Mouse (Mus musculus) spleen, postnatal 14 days (tissue): Measurements from ENCODE around the gene Bicd2.
A peak's percentile ranks its signal among the peaks of the same experiment; 100 is the strongest.
"Not testable (repeated sequence)": the region's sequence is repeated elsewhere in the genome, so short reads cannot be mapped to it uniquely, and the experiment has no call there.

Source experiments
- DNase-seq, 2 experiments: peaks; one replicate each; pipeline ENCODE4 v3.0.0; 2021 to 2022; ENCODE audit warnings: low spot score in 2 of 2

Gene Bicd2

GRCm38 (mm10) chr13:49360906-49361406, 19.6 kb downstream of the Bicd2 start:
- no peak for DNase-seq

DNA sequence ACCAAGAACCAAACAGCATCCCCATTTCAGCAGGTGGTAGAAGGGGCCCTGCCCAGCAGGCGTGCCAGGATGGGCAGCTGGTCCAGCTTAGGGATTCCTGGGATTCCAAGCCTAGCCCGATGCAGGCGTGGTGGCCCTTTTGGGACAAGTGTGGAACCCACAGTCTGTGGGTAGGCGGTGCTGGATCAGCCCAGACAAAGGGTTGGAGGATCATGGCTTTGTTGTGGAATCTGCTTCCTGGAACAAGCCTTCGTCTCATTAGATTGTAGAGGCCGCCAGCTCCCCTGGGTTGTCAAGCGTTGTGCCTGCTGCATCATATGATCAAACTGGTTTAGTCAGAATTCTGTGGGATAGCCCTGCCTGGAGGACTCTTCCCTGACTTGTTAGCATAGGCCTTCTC, 21.0 kb downstream of the Bicd2 start:
- no peak for DNase-seq

GRCm38 (mm10) chr13:49362804-49363203, 21.4 kb downstream of the Bicd2 start:
- DNase-seq: no peak

GRCm38 (mm10) chr13:49364716-49365115, 23.3 kb downstream of the Bicd2 start:
- no peak for DNase-seq

GRCm38 (mm10) chr13:49367657-49368440, 26.5 kb downstream of the Bicd2 start:
- no peak for DNase-seq

- no peak for DNase-seq
Observed at GRCm38 (mm10) chr13:49369404-49369803, 28.0 kb downstream of the Bicd2 start.

DNA sequence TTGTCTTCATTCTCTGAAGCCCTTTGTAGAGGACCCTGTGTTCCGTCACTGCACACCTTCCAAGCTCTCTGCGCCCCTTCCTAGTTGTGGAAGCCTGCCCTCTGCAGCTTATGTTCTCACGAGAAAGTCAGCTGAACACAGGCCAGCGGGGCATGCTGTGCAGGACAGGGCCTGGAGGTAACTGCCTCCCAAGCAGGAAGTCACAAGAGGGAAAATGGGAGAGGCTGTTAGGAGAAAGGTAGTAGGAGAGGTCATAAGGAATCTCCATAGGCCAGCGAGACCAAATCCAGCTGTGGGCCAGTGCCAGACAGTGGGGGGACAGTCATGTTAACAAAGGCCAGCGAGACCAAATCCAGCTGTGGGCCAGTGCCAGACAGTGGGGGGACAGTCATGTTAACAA, 28.8 kb downstream of the Bicd2 start:
- DNase-seq: not testable (repeated sequence)

- DNase-seq: not testable (repeated sequence)
Observed at GRCm38 (mm10) chr13:49370916-49371315, 29.5 kb downstream of the Bicd2 start.

GRCm38 (mm10) chr13:49371428-49371899, 30.1 kb downstream of the Bicd2 start:
- no peak for DNase-seq

- no peak for DNase-seq
Observed at GRCm38 (mm10) chr13:49372370-49373060, 31.1 kb downstream of the Bicd2 start.

DNA sequence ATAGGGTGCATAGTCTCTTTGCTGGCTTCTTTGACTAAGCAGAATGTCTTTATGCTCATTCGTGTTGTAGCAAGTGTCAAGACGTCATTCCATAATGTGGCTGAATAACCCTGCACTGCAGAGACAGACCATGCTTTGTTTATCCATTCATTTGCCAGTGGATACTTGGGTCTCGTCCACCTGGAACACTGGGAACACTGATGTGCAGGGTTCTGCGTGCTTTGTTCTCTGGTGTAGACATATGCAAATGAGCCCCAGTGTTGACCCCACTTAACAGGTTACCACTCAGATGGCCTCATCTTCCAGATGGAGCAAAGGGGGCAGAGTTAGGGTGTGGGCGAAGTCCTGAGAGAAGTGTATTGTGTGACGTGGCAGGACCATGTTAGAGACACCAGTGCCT, 32.9 kb downstream of the Bicd2 start:
- DNase-seq: no peak

DNA sequence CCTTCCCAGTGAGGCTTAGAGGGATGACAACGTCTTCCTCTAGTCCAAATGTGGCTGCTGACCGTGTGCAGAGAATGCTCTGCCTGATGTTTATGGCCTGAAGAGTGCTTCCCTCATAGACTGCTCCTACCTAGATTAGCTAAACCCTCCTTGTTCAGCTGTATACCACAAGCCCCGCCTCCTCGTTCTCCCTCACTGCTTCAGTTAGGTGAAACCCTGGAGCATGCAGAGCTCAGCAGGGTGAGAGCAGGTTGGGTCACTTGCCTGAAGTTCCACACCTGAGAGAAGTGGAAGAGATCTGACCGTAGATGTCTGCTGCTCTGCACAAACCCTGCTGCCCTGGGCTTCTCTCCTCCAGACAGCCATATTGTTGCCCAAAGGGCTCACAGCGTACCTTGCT, 33.3 kb downstream of the Bicd2 start:
- no peak for DNase-seq

- no peak for DNase-seq
Observed at GRCm38 (mm10) chr13:49377608-49378007, 36.2 kb downstream of the Bicd2 start.

DNA sequence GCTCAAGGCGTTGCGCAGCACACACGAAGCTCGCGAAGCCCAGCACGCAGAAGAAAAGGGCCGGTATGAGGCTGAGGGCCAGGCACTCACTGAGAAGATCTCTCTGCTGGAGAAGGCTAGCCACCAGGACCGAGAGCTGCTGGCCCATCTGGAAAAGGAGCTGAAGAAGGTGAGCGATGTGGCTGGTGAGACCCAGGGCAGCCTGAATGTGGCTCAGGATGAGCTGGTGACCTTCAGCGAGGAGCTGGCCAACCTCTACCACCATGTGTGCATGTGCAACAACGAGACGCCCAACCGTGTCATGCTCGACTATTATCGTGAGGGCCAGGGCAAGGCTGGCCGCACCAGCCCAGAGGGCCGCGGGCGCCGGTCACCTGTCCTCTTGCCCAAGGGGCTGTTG, 37.9 kb downstream of the Bicd2 start:
- DNase-seq: no peak

DNA sequence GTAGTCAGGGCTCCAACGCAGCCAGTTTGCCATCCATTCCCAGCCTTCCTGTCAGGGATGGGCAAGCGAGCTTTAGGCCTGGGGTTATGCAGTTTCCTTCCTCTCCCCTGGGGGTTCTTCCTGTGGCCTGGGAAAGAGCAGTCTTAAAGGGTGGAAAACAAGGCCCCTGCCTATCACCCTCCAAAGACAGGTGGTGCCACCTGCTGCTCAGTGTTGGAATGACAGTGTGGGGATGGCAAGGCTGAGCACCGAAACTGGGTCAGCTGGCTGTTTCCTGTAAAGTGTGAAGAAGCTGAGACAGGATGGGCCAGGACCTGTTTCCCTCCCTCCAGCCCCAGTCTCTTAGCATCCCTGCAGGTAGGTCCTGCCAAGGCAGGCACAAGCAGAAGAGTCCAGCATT, 39.8 kb downstream of the Bicd2 start:
- peak; percentile 64 to 83 for DNase-seq

GRCm38 (mm10) chr13:49382997-49383396, 41.6 kb downstream of the Bicd2 start:
- DNase-seq: no peak

DNA sequence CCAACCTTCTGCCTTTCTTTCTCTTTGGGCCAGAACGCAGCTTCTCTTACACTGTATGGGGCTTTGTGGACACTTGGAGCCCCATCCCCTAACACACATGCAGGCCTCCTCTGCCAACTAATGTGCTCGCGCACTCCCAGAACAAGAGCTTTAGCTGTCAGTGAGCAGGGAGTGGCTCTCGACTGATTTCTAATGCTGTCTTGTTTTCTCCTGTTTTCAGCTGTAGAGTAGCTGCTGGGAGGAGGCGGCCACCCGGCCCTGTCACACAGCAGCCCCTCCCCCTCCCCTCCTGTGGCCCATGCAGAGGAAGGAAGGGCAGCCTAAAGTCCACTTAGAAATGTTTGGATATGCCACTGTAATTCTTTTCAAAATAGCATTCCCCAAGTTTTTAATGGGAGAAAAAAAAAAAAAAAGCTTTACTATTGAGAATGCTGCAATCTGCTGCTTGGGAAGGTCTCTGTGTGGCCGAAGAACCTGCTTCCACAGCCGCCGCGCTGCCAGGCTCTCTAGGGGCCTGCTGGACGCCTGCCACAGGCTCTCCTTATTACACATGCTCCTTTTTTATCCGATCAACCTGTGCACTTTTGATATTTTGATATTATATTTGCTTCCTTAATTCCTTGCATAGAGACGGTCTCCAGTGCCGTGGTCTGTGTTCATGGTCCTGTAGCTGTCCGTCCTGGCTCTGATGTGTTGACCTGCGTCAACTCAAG, 43.5 kb downstream of the Bicd2 start:
- no peak for DNase-seq

DNA sequence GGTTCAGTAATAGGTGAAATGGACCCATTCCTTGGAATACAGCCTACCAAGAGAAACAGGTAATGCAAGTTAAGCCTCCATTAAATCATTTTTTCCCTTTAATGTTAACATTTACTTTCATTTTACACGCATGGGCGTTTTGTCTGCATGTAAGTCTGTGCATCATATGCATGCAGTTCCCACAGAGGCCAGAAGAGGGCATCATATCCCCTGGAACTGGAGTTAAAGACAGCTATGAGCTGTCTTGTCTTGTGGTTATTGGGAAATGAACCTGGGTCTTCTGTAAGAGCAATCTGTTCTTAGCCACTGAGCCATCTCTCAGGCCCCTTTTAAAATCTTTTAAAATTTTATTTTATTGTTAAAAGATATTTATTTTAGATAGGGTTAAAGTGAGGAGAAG, 50.0 kb downstream of the Bicd2 start:
- DNase-seq: peak in 1 of 2 experiments; percentile 22

DNA sequence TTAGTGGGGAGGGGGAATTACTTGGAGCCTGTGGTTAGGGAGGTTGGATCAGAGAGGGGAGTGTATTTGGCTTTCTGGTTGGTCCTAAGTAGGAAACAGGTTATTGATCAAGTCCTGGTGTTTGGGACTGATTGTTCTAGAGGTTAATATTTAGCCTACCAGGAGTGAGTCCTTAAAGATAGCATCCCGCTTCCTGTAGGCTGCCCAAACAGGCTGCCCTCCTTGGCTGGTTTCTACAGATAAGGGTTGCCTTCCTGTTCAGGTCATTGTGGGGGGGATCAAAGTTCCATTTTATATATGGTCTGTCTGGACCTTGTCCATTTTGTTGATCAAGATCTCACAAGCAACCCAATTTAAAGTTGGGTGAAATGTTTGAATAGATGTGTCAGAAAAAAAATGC, 52.2 kb downstream of the Bicd2 start:
- no peak for DNase-seq

- no peak for DNase-seq
Observed at GRCm38 (mm10) chr13:49394886-49395447, 53.6 kb downstream of the Bicd2 start.

GRCm38 (mm10) chr13:49396798-49397197, 55.4 kb downstream of the Bicd2 start:
- no peak for DNase-seq

DNA sequence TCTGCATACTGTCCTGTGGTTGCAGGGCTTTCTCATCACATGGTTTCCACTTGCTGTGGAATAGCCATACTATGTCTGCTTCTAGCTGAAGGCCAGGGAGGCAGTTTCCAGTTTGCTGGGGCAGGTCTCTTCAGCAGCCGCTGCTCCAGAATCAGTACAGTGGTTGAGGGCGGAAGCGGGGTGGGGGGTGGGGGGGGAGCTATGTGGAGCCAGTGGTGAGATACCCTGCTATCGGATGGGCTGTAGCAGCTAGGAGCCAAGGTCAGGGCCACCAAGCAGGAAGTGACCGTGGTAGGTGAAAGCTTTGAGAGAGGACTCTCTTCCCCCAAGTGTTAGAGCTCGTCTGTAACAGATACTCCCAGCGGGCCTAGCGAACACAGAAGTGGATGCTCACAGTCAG, 56.8 kb downstream of the Bicd2 start:
- DNase-seq: no peak
